In genomic region chr9:30025275-30025674, GRCm38 (mm10) we compare ENCODE assay signal across 29 mouse cellular contexts.
DNase-seq lines count a peak whose midpoint lies in the region; ATAC-seq lines count a peak whose summit lies in the region.
"Had no signal": no experiment of that assay in that cellular context is flagged by ENCODE, and none has a peak within 500 bp of the region (broad histone marks: within the 10 kb centered on the region; RNA-seq: fewer than 3 reads in every experiment).

No protein-coding gene starts in this region.

- no peaks in the 10 kb centered on the region for H3K36me3 ChIP-seq in hindbrain, embryonic 11.5 days (ENCODE audit: control insufficient read depth, insufficient read depth, low read length)
- H3K36me3 ChIP-seq in hindbrain, embryonic 14.5 days (replicated peaks; ENCODE audit: control insufficient read depth, insufficient read depth): no peaks in the 10 kb centered on the region
- H3K36me3 ChIP-seq in embryonic facial prominence, embryonic 14.5 days (ENCODE audit: control insufficient read depth, insufficient read depth, low read length): no peaks in the 10 kb centered on the region
- H3K36me3 ChIP-seq in limb, embryonic 12.5 days: no peaks in the 10 kb centered on the region
- H3K36me3 ChIP-seq: embryonic facial prominence, embryonic 15.5 days; forebrain, embryonic 12.5 days; G1E; hindbrain, embryonic 12.5 days; kidney, embryonic 15.5 days; midbrain, embryonic 13.5 days had no signal

- no peak for ATAC-seq in hindbrain, embryonic 11.5 days (ENCODE audit: low FRiP score)
- no peak for ATAC-seq in hindbrain, embryonic 14.5 days (ENCODE audit: low FRiP score)
- ATAC-seq in embryonic facial prominence, embryonic 14.5 days (ENCODE audit: low read depth): peak; percentile 63; the same call in 1 of the 2 replicates
- ATAC-seq in limb, embryonic 12.5 days (ENCODE audit: insufficient number of reproducible peaks, insufficient read depth, low FRiP score, low TSS enrichment, low read depth): peak; percentile 63; the same call in 1 of the 2 replicates
- ATAC-seq: forebrain, postnatal 0 days; midbrain, embryonic 13.5 days had no signal

- no peaks in the 10 kb centered on the region for H3K4me1 ChIP-seq in hindbrain, embryonic 11.5 days (replicated peaks; ENCODE audit: control insufficient read depth, insufficient read depth, low read length)
- H3K4me1 ChIP-seq in hindbrain, embryonic 14.5 days (replicated peaks; ENCODE audit: control insufficient read depth, insufficient read depth, low read length): no peaks in the 10 kb centered on the region
- H3K4me1 ChIP-seq in embryonic facial prominence, embryonic 14.5 days (ENCODE audit: control insufficient read depth, insufficient read depth, low read length): no peaks in the 10 kb centered on the region; the same call in 1 of the 2 replicates
- H3K4me1 ChIP-seq in limb, embryonic 12.5 days (replicated peaks): peaks cover 15% of the 10 kb centered on the region
- H3K4me1 ChIP-seq: embryonic facial prominence, embryonic 15.5 days; hindbrain, embryonic 12.5 days; kidney, embryonic 15.5 days; midbrain, embryonic 13.5 days had no signal

- H3K27ac ChIP-seq in hindbrain, embryonic 11.5 days (ENCODE audit: low read depth, low read length): no peak overlapping the region
- H3K27ac ChIP-seq in hindbrain, embryonic 14.5 days: no peak overlapping the region
- H3K27ac ChIP-seq in embryonic facial prominence, embryonic 14.5 days (replicated peaks; ENCODE audit: low read depth, low read length): no peak overlapping the region
- H3K27ac ChIP-seq in limb, embryonic 12.5 days: peak overlapping the region; percentile 32; the same call in 1 of the 2 replicates
- H3K27ac ChIP-seq: embryonic facial prominence, embryonic 15.5 days; forebrain, embryonic 12.5 days; hindbrain, embryonic 12.5 days; kidney, embryonic 15.5 days; layer of hippocampus, adult 2 months; liver, embryonic 14.5 days; macrophage; midbrain, embryonic 13.5 days had no signal

- no peaks in the 10 kb centered on the region for H3K9me3 ChIP-seq in hindbrain, embryonic 11.5 days (ENCODE audit: control insufficient read depth, low read length)
- H3K9me3 ChIP-seq in hindbrain, embryonic 14.5 days (ENCODE audit: control insufficient read depth, low read length): no peaks in the 10 kb centered on the region
- H3K9me3 ChIP-seq in embryonic facial prominence, embryonic 14.5 days (ENCODE audit: control insufficient read depth, low read length): no peaks in the 10 kb centered on the region
- H3K9me3 ChIP-seq in limb, embryonic 12.5 days: no peaks in the 10 kb centered on the region
- H3K9me3 ChIP-seq: embryonic facial prominence, embryonic 15.5 days; forebrain, embryonic 12.5 days; hindbrain, embryonic 12.5 days; kidney, embryonic 15.5 days; midbrain, embryonic 13.5 days had no signal

- 59% methylated on average over 7 of the region's 7 CpGs for WGBS in hindbrain, embryonic 11.5 days
- 64% methylated on average over 7 of the region's 7 CpGs for WGBS in hindbrain, embryonic 14.5 days
- WGBS in embryonic facial prominence, embryonic 14.5 days: 12% methylated on average over 7 of the region's 7 CpGs
- 12% methylated on average over 7 of the region's 7 CpGs for WGBS in limb, embryonic 12.5 days

- H3K4me2 ChIP-seq in hindbrain, embryonic 11.5 days (replicated peaks; ENCODE audit: low read depth, low read length): no peak overlapping the region
- no peak overlapping the region for H3K4me2 ChIP-seq in hindbrain, embryonic 14.5 days (replicated peaks)
- no peak overlapping the region for H3K4me2 ChIP-seq in embryonic facial prominence, embryonic 14.5 days (ENCODE audit: low read depth, low read length)
- no peak overlapping the region for H3K4me2 ChIP-seq in limb, embryonic 12.5 days
- H3K4me2 ChIP-seq: embryonic facial prominence, embryonic 15.5 days; forebrain, embryonic 12.5 days; hindbrain, embryonic 12.5 days; kidney, embryonic 15.5 days; midbrain, embryonic 13.5 days had no signal

- H3K27me3 ChIP-seq in hindbrain, embryonic 11.5 days (ENCODE audit: control insufficient read depth, insufficient read depth, low read length): no peaks in the 10 kb centered on the region
- no peaks in the 10 kb centered on the region for H3K27me3 ChIP-seq in hindbrain, embryonic 14.5 days (ENCODE audit: control insufficient read depth, insufficient read depth, low read length)
- H3K27me3 ChIP-seq in embryonic facial prominence, embryonic 14.5 days (replicated peaks; ENCODE audit: control insufficient read depth, insufficient read depth, low read length): no peaks in the 10 kb centered on the region
- H3K27me3 ChIP-seq in limb, embryonic 12.5 days: no peaks in the 10 kb centered on the region
- H3K27me3 ChIP-seq: embryonic facial prominence, embryonic 15.5 days; forebrain, embryonic 12.5 days; hindbrain, embryonic 12.5 days; kidney, embryonic 15.5 days; midbrain, embryonic 13.5 days had no signal

- DNase-seq in hindbrain, embryonic 11.5 days (ENCODE audit: low spot score): peak; percentile 7
- DNase-seq in hindbrain, embryonic 14.5 days (ENCODE audit: low spot score): no peak
- peak; percentile 32 for DNase-seq in embryo, embryonic 10.5 days (ENCODE audit: low spot score)
- peak; percentile 46 for DNase-seq in embryonic facial prominence, embryonic 14.5 days (ENCODE audit: low spot score)
- no peak for DNase-seq in layer of hippocampus, postnatal 14 days (ENCODE audit: low spot score in 2 of 2)
- DNase-seq in kidney, postnatal 36 days: no peak
- no peak for DNase-seq in adrenal gland, postnatal 10 days
- DNase-seq: adrenal gland, postnatal 14 days; cerebellum, adult 11-12 months; cerebellum, adult 9-11 months; forebrain, postnatal 0 days; gastrocnemius, postnatal 10 days; heart, postnatal 14 days; kidney, adult 18-20 months; kidney, postnatal 25 days; layer of hippocampus, postnatal 36 days; liver; lung, adult 2 months; lung, postnatal 10 days had no signal

- no peak overlapping the region for H3K4me3 ChIP-seq in hindbrain, embryonic 11.5 days (ENCODE audit: low read depth, low read length)
- no peak overlapping the region for H3K4me3 ChIP-seq in hindbrain, embryonic 14.5 days (replicated peaks; ENCODE audit: low read length)
- H3K4me3 ChIP-seq in embryonic facial prominence, embryonic 14.5 days (ENCODE audit: low read depth, low read length): no peak overlapping the region
- H3K4me3 ChIP-seq in limb, embryonic 12.5 days (replicated peaks): no peak overlapping the region
- H3K4me3 ChIP-seq: embryonic facial prominence, embryonic 15.5 days; forebrain, embryonic 12.5 days; hindbrain, embryonic 12.5 days; kidney, embryonic 15.5 days; layer of hippocampus, adult 2 months; midbrain, embryonic 13.5 days had no signal

- H3K9ac ChIP-seq in hindbrain, embryonic 11.5 days (ENCODE audit: low read depth, low read length): no peak overlapping the region
- H3K9ac ChIP-seq in hindbrain, embryonic 14.5 days: no peak overlapping the region
- no peak overlapping the region for H3K9ac ChIP-seq in embryonic facial prominence, embryonic 14.5 days (ENCODE audit: low read depth, low read length)
- H3K9ac ChIP-seq in limb, embryonic 12.5 days (replicated peaks): no peak overlapping the region
- H3K9ac ChIP-seq: embryonic facial prominence, embryonic 15.5 days; forebrain, embryonic 12.5 days; forebrain, postnatal 0 days; hindbrain, embryonic 12.5 days; kidney, embryonic 15.5 days; liver, embryonic 14.5 days; midbrain, embryonic 13.5 days had no signal

Comparison
In these comparisons a context has a peak if more than half of its experiments do, and no peak if none do; other contexts are left out.
1. DNase-seq: peak in hindbrain, embryonic 11.5 days (single experiment), embryo, embryonic 10.5 days (single experiment) and embryonic facial prominence, embryonic 14.5 days (single experiment); none in hindbrain, embryonic 14.5 days (single experiment), layer of hippocampus, postnatal 14 days (0 of 2), kidney, postnatal 36 days (0 of 2) and adrenal gland, postnatal 10 days (single experiment).
2. ATAC-seq: peak in embryonic facial prominence, embryonic 14.5 days (single experiment) and limb, embryonic 12.5 days (single experiment); none in hindbrain, embryonic 11.5 days (single experiment) and hindbrain, embryonic 14.5 days (single experiment).